Mouse (Mus musculus) splenic B cell, adult 2 months (primary cell): Measurements from ENCODE around the gene Zfp641.
A peak's percentile ranks its signal among the peaks of the same experiment; 100 is the strongest.

ENCODE experiments used
- DNase-seq: peaks from one replicate; pipeline ENCODE4 v3.0.0-alpha.2; 2011; ENCODE audit warnings: low read depth, low spot score
- H3K27me3 ChIP-seq: 2 replicates; pipeline ENCODE4 v1.6.1; 2012; ENCODE audit warnings: mild to moderate bottlenecking, low read length, moderate library complexity, mixed read lengths; ENCODE audit not compliant: control insufficient read depth, poor library complexity, insufficient read depth, severe bottlenecking
- H3K36me3 ChIP-seq: 2 replicates; pipeline ENCODE4 v1.6.1; 2012; ENCODE audit warnings: mild to moderate bottlenecking, low read length, moderate library complexity, mixed read lengths; ENCODE audit not compliant: control insufficient read depth, poor library complexity, insufficient read depth, severe bottlenecking

Gene Zfp641

DNA sequence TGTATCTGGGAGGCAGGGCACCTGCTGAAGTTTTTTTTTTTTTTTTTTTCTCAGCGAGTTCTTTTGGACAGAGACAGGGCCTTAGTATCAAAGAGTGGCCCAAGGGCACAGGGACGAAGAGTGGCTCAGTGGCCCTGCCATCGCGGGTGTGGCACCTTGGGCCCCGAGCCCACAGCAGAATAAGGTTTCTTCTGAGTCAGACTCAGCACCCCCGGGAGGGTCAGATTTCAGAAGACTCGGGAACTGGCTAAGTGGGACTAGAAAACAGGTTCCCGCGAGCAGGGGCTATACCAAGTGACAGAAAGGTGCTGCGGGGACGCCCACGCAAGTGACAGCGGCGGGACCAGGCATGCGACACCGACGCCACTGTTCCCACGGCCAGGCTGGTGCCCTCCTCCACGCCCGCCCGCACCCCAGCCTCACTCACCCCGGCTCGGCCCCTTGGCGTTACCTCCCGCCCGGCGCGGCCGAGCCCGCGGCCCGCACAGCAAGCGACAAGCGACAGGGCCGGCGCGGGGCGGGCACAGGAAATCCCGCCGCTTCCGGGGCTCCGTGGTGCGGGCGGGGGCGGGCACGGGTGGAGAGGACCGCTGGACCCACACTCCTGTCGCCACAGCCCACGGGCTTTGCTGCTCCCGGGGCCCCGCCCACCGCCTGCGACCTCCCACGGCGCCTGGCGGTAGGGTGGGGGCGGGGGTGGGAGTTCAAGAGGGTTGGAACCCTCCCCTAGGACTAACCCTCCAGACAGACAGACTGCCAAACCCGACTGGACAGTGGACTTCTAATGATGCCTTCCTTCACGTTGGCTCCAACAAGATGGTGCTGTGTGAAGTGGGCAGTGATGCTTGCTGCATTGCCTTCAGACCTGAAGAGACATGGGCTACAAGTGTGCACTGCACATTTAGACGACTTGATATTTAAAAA is at the start of gene Zfp641:
Gene Zfp641, minus strand, starts transcription at position 534 of the 924 bp plus-strand sequence.
- no peak for DNase-seq

DNA sequence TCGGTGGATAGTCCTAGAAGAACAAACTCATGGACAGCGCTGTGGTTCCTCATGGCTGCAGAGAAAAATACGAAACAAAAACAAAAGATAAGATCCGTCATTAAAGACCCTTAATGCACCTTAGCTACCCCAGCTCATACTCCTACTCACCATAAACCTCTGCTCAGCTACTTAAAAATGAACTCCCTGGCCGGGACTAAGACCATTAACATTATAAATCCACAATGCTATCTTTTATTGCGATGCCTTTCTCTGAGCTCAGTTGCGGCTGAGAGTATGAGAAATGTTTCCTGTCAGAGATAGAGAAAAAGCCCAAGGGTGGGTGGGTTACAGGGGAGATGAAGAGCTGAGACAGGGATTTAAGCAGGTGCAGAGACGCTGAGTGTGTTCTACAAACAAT is 44.9 kb upstream of the Zfp641 start, which contains the start of gene Olfr284:
Gene Olfr284, minus strand, starts transcription at position 101 of the 400 bp plus-strand sequence.
- Histone ChIP-seq H3K27me3 (no peaks in the 10 kb centered on the region), H3K36me3 (no peaks in the 10 kb centered on the region)
- no peak for DNase-seq

More for the DNA sequence above, at the start of gene Zfp641:
- no peaks in the 10 kb centered on the region for H3K36me3 ChIP-seq
- no peaks in the 10 kb centered on the region for H3K27me3 ChIP-seq

DNA sequence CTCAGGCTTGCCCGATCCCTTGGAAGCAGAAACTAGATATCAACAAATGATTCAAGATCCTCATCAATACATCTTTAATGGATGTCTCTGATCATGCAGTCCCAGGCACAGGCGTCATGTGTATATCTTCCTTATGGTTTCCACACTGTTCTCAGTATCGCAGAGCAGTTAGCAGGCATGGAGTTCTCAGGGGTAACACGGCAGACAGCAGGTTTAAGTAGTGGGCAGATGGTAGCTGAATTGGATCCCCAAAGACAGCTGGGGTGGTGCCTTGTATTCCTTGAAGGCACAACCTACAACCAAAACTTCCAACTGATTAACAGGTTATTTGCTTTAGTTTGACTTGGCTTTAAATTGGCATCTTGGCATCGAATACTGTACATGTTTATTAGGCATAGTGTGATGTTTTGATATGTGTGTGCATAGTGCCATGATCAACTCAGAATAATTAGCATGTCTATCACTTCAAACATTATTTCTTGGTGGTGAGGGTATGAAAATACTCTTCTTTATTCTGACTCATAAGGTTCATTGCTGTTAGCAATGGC is 21.3 kb upstream of the Zfp641 start, which contains the start of gene Olfr285:
Gene Olfr285, minus strand, starts transcription at position 177 of the 548 bp plus-strand sequence.
- no peak for DNase-seq
- Histone ChIP-seq H3K27me3 (no peaks in the 10 kb centered on the region), H3K36me3 (no peaks in the 10 kb centered on the region)

DNA sequence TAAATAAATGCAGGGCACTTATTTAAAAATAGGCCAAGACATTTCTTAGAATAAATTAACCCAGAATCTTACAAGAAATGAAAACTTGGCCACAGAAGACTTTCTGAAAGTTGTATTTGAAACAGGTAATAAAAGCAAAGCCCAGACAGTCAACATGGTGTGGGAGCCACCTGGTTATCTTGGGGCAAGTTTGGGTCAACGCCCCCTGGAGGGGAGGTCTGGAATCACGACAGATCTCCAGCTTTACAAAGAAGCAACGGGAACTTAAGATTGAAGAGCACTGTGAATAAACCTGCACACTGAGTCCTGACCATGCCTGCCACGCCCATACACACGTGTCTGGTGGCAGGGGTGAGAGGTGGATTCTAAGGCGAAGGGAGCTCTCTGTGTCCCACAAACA is 19.7 kb upstream of the Zfp641 start:
- Histone ChIP-seq H3K36me3 (no peaks in the 10 kb centered on the region), H3K27me3 (no peaks in the 10 kb centered on the region)
- DNase-seq, result peak; percentile 5

DNA sequence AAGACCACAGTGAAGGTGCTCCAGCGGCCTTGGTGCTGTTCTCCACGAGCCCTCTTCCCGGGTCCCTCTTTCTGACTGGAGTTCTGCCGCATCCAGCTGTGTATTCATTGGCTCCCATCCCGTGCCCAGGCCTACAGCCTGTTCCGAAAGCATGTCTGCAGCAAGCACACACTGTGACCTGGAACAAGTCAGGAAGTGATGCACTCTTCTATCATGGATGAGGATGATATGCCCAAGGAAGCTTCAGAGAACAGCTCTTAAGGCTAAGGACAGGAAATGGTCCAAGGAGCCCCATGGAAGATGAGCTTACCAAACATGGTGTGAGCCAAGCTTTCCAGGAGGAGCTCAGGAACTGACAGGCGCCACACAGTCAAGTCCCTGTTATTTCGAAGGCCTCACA is 2.3 kb downstream of the Zfp641 start:
- Histone ChIP-seq H3K27me3 (no peaks in the 10 kb centered on the region), H3K36me3 (no peaks in the 10 kb centered on the region)
- no peak for DNase-seq

DNA sequence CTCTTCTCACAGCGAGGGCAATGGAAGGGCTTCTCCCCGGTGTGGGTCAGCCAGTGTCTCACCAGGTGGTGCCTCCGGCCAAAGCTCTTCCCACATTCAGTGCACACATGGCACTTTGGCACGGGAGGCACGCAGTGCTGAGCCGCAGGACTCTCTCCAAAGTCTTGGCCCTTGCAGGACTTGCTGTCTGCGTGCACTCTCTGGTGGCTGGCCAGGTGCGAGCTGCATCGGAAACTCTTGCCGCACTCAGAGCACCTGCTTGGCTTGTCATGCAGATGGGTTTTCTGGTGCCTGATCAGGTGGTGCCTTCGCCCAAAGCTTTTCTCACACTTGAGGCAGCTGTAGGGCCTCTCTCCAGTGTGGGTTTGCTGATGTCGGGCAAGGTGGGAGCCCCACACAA is 7.4 kb downstream of the Zfp641 start:
- Histone ChIP-seq H3K27me3 (no peaks in the 10 kb centered on the region), H3K36me3 (no peaks in the 10 kb centered on the region)
- DNase-seq, result no peak

DNA sequence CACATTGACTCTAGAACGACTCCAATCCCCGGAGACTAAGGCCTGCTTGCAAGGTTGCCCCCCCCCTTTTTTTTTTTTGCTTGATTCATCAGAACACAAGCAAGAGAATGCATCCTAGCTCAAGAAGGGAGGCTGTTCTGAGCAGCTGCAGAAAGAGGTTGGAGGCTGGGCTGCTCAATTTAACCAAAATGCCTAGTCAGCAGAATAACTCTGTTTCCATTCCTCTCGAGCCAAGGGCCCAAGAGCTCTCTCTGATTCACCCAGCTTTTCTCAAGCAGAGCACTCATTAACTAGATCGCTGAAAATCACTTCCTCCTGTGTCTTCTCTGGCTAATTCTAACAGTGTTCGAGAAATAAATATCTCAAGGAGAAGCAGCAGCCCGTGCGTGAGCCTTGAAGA is 9.5 kb downstream of the Zfp641 start:
- Histone ChIP-seq H3K27me3 (no peaks in the 10 kb centered on the region), H3K36me3 (no peaks in the 10 kb centered on the region)
- no peak for DNase-seq

DNA sequence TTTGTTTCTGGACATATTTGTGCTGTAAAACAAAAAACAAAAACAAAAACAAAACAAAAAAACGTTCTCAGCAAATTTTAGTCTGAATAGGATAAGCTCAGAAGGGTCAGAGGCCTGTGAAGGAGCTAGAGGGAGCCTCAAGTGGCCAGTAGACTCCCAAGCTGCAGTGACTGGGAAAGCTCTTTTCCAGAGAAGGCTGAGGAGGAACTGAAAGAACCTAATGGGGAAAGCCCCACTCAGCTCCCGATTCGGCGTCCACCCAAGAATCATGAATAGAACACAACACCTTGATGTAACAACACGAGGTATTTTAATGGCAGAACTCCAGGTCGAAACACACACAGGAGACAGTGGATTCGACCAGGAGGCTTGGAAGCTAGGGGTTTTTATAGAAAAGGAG is 38.2 kb downstream of the Zfp641 start:
- Histone ChIP-seq H3K27me3 (no peaks in the 10 kb centered on the region; the same call in 1 of the 2 replicates), H3K36me3 (no peaks in the 10 kb centered on the region)
- no peak for DNase-seq

DNA sequence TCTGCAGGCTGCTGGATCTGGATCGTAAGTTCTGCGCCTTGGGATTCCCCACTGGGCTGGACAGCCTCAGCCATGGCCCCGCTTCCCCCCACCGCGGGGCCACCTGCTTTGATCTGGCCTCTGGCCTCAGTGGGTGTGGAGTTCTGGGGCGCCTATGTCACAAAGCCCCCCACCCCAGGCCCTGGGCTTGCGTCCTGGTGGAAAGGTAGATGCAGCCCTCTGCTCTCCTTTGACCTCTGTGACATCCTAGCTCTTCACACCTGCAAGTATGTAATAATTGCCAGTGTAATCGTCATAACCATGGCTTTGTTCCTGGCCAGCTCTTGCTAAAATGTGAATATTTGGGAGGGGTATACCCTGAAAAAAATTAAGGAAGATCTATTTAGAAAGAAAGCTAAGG is 38.8 kb downstream of the Zfp641 start, which contains the start of gene H1fnt:
Gene H1fnt, minus strand, starts transcription at position 101 of the 400 bp plus-strand sequence.
- no peaks in the 10 kb centered on the region for H3K36me3 ChIP-seq
- no peak for DNase-seq
- no peaks in the 10 kb centered on the region; the same call in 1 of the 2 replicates for H3K27me3 ChIP-seq

DNA sequence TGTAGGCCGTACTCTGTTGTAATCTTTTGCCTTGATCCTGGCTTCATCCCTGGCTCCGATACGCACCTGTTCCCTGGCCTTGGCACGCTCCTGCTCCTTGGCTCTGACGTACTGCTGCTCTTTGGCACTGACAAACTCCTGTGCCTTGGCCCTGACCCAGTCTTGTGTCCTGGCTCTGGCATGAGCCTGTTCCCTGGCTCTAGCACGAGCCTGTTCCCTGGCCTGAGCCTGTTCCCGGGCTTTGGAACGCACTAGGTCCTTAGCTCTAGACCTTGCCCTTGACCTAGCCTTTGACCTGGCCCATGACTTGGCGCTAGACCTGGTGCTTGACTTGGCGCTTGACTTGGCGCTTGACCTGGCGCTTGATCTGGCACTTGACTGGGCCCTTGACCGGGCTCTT is 39.7 kb downstream of the Zfp641 start:
- Histone ChIP-seq H3K36me3 (no peaks in the 10 kb centered on the region), H3K27me3 (no peaks in the 10 kb centered on the region; the same call in 1 of the 2 replicates)
- DNase-seq, result no peak
